Mouse (Mus musculus) megakaryocyte, embryonic 14.5 days (primary cell): ENCODE measurements around the gene Tescl. TPM values are rescaled to one million over a fixed set of nuclear protein-coding genes. Genes with fewer than 3 reads are reported as not detected.
A peak's percentile ranks its signal among the peaks of the same experiment; 100 is the strongest.

Experiments
- H3K27me3 ChIP-seq: replicated peaks from 2 replicates; pipeline ENCODE3; 2012; ENCODE audit warnings: inconsistent platforms
- H3K36me3 ChIP-seq: replicated peaks from 2 replicates; pipeline ENCODE3; 2012; ENCODE audit warnings: low read length, inconsistent platforms, mixed read lengths
- H3K4me1 ChIP-seq: 2 replicates; pipeline ENCODE4 v1.6.1; 2012; ENCODE audit warnings: inconsistent platforms
- H3K4me3 ChIP-seq: replicated peaks from 2 replicates; pipeline ENCODE3; 2012; ENCODE audit warnings: moderate library complexity, mild to moderate bottlenecking, inconsistent platforms
- H3K9me3 ChIP-seq: 2 replicates; pipeline ENCODE4 v1.6.1; 2012; ENCODE audit warnings: inconsistent platforms
- FLI1 ChIP-seq: IDR thresholded peaks from 2 replicates; pipeline ENCODE4 v1.6.1; 2012; ENCODE audit warnings: low read length, inconsistent platforms, mixed read lengths
- GATA1 ChIP-seq: IDR thresholded peaks from 3 replicates; pipeline ENCODE4 v1.6.1; 2012; ENCODE audit warnings: mixed read lengths, low read length, inconsistent platforms, borderline replicate concordance
- polyA plus RNA-seq: library from polyadenylated mRNA; stranded (reverse); fragments of >175 nt; gene quantifications from 2 replicates; pipeline ENCODE4 v1.2.3, GENCODE M21; 2012; ENCODE audit warnings: low replicate concordance; ENCODE audit not compliant: insufficient read depth

The Tescl gene
- polyA plus RNA-seq, 1 experiment: not detected

DNA sequence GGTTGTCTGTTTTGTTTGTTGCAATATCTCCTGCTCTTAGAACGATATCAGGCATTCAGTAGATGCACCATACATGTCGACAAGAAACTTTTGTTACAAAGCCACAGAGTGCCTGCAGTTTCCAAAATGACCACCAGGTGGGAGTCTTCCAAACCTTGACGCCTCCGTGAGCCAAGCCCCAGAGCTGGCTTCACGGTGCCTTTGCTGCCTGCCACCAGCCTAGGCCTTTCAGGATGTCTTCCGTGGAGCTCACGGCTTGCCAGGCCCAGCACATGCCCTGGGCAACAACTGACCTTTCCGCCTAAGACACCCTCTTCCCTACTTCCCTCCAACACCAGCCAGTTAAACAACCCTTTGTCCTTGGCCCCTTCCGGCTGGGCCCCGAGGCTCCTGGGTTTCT is 31.1 kb upstream of the Tescl start:
- H3K4me3 ChIP-seq: peak overlapping the region; percentile 78
- H3K27me3 ChIP-seq: peaks cover 11% of the 10 kb centered on the region
- H3K4me1 ChIP-seq: peaks cover 59% of the 10 kb centered on the region
- TF ChIP-seq GATA1 (no peak), FLI1 (no peak)
- H3K36me3 ChIP-seq: no peaks in the 10 kb centered on the region
- H3K9me3 ChIP-seq: peaks cover 12% of the 10 kb centered on the region

DNA sequence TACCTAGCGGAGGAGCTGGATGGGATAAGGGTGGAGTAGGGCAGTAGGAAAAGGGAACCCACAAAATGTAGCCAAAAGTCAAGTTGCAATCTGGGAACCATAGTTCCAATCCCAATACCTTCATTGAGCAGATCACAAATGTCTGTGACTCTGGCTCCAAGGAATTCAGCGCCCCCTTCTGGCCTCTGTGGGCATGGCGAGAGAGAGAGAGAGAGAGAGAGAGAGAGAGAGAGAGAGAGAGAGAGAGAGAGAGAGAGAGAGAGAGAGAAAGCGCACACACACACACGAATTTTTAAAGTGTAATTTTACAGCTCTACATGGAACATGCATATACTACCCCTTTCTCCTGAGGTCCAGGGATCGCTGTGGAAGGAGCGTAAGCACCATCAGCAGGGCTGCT is 29.5 kb upstream of the Tescl start:
- no peaks in the 10 kb centered on the region for H3K36me3 ChIP-seq
- TF ChIP-seq FLI1 (no peak), GATA1 (no peak)

GRCm38 (mm10) chr7:24361001-24361400 is 27.3 kb upstream of the Tescl start:
- peaks cover 11% of the 10 kb centered on the region for H3K27me3 ChIP-seq
- TF ChIP-seq FLI1 (no peak), GATA1 (no peak)
- peaks cover 29% of the 10 kb centered on the region for H3K4me1 ChIP-seq
- H3K4me3 ChIP-seq: no peak overlapping the region
- H3K36me3 ChIP-seq: no peaks in the 10 kb centered on the region
- H3K9me3 ChIP-seq: peaks cover 24% of the 10 kb centered on the region

More for the DNA sequence above, 29.5 kb upstream of the Tescl start:
- Histone ChIP-seq H3K4me3 (peak overlapping the region; percentile 69), H3K4me1 (peaks cover 46% of the 10 kb centered on the region), H3K27me3 (peaks cover 11% of the 10 kb centered on the region), H3K9me3 (peaks cover 12% of the 10 kb centered on the region)

GRCm38 (mm10) chr7:24359269-24359668 is 25.5 kb upstream of the Tescl start:
- TF ChIP-seq GATA1 (no peak), FLI1 (no peak)
- H3K9me3 ChIP-seq: peaks cover 27% of the 10 kb centered on the region
- peaks cover 14% of the 10 kb centered on the region for H3K4me1 ChIP-seq

GRCm38 (mm10) chr7:24357899-24358298 is 24.2 kb upstream of the Tescl start:
- peaks cover 28% of the 10 kb centered on the region for H3K9me3 ChIP-seq
- peaks cover 19% of the 10 kb centered on the region for H3K27me3 ChIP-seq
- H3K4me1 ChIP-seq: peaks cover 6% of the 10 kb centered on the region
- no peaks in the 10 kb centered on the region for H3K36me3 ChIP-seq
- H3K4me3 ChIP-seq: peak overlapping the region; percentile 8
- no peak for TF ChIP-seq GATA1
- TF ChIP-seq FLI1: no peak

More at GRCm38 (mm10) chr7:24359269-24359668, 25.5 kb upstream of the Tescl start:
- Histone ChIP-seq H3K27me3 (peaks cover 15% of the 10 kb centered on the region), H3K36me3 (no peaks in the 10 kb centered on the region), H3K4me3 (no peak overlapping the region)

DNA sequence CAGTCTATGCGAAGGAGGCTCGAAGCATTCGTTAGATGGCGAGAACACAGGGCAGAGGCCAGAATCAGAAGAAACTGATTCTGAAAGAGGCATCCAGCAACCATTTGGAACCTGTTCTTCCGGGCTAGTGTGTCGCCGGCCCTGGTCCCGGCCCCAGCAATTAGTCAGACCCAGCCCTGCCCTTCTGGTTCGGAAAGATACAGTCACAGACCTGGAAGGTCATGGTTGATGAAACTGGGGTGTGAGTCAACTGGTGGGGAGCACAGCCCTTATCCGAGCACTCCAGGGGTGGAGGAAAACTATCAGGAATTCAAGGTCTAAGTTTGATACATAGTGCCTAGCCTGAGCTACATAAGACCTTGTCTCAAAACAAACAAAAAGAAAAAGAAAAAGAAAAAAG is 22.3 kb upstream of the Tescl start:
- H3K9me3 ChIP-seq: peaks cover 32% of the 10 kb centered on the region
- H3K4me3 ChIP-seq: no peak overlapping the region
- H3K36me3 ChIP-seq: no peaks in the 10 kb centered on the region
- H3K4me1 ChIP-seq: peaks cover 3% of the 10 kb centered on the region; the same call in 1 of the 2 replicates
- peaks cover 27% of the 10 kb centered on the region for H3K27me3 ChIP-seq
- TF ChIP-seq GATA1 (no peak), FLI1 (no peak)

GRCm38 (mm10) chr7:24355646-24356045 is 21.9 kb upstream of the Tescl start:
- H3K36me3 ChIP-seq: no peaks in the 10 kb centered on the region
- no peak for TF ChIP-seq GATA1
- no peak for TF ChIP-seq FLI1
- no peak overlapping the region for H3K4me3 ChIP-seq
- peaks cover 3% of the 10 kb centered on the region; the same call in 1 of the 2 replicates for H3K4me1 ChIP-seq
- H3K27me3 ChIP-seq: peaks cover 29% of the 10 kb centered on the region
- peaks cover 28% of the 10 kb centered on the region for H3K9me3 ChIP-seq

- peaks cover 13% of the 10 kb centered on the region; the same call in 1 of the 2 replicates for H3K9me3 ChIP-seq
- H3K4me1 ChIP-seq: no peaks in the 10 kb centered on the region
- peaks cover 43% of the 10 kb centered on the region for H3K27me3 ChIP-seq
- H3K4me3 ChIP-seq: no peak within 1 kb of the TSS
- H3K36me3 ChIP-seq: no peaks in the 10 kb centered on the region
- TF ChIP-seq GATA1: no peak
- TF ChIP-seq FLI1: no peak
Observed at GRCm38 (mm10) chr7:24348896-24349295, 15.2 kb upstream of the Tescl start, which contains the start of gene Lypd5. TSS of gene Lypd5 (plus strand) at chr7:24349196.

GRCm38 (mm10) chr7:24346444-24346843 is 12.7 kb upstream of the Tescl start:
- Histone ChIP-seq H3K4me3 (no peak overlapping the region), H3K9me3 (peaks cover 5% of the 10 kb centered on the region; the same call in 1 of the 2 replicates), H3K27me3 (peaks cover 26% of the 10 kb centered on the region), H3K36me3 (no peaks in the 10 kb centered on the region), H3K4me1 (no peaks in the 10 kb centered on the region)
- TF ChIP-seq GATA1: no peak
- TF ChIP-seq FLI1: no peak

DNA sequence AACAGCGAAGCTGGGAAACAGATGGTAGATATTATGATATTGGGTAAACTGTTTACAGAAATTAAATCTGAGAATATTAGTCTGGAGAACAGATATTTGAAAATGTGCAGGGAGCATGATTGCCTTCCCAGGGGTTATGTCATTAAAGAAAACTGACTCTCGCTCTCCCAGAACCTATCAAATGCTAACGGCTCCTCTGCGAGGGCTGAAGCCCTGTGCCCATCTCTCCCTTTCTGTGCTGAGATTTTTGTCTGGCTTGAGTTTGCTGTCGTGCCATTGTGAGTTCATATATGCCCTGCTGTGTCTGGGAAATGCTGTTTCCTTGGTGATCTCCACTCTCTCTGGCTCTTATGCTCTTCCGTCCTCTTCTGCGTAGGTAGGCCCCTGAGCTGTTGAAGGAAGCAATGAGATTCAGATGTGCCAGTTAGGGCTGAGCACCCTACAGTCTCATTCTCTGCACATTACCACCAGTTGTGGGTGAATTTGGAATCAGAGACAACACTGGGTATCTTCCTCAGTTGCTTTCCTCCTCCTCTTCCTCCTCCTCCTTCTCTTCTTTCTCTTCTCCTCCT is 10.1 kb upstream of the Tescl start:
- H3K4me1 ChIP-seq: no peaks in the 10 kb centered on the region
- H3K36me3 ChIP-seq: no peaks in the 10 kb centered on the region
- peaks cover 13% of the 10 kb centered on the region for H3K27me3 ChIP-seq
- peaks cover 12% of the 10 kb centered on the region for H3K9me3 ChIP-seq
- TF ChIP-seq GATA1 (no peak), FLI1 (no peak)
- H3K4me3 ChIP-seq: no peak overlapping the region

GRCm38 (mm10) chr7:24338241-24338640 is 4.5 kb upstream of the Tescl start:
- Histone ChIP-seq H3K9me3 (peaks cover 14% of the 10 kb centered on the region), H3K27me3 (peaks cover 21% of the 10 kb centered on the region), H3K4me3 (no peak overlapping the region), H3K4me1 (peaks cover 15% of the 10 kb centered on the region), H3K36me3 (no peaks in the 10 kb centered on the region)
- no peak for TF ChIP-seq FLI1
